Mouse (Mus musculus): ENCODE measurements around the gene Tcf7l2. TPM values are rescaled to one million over a fixed set of nuclear protein-coding genes. Genes with fewer than 3 reads are reported as not detected.

The Tcf7l2 gene
- polyA plus RNA-seq, 1 experiment = 10.9 TPM

DNA sequence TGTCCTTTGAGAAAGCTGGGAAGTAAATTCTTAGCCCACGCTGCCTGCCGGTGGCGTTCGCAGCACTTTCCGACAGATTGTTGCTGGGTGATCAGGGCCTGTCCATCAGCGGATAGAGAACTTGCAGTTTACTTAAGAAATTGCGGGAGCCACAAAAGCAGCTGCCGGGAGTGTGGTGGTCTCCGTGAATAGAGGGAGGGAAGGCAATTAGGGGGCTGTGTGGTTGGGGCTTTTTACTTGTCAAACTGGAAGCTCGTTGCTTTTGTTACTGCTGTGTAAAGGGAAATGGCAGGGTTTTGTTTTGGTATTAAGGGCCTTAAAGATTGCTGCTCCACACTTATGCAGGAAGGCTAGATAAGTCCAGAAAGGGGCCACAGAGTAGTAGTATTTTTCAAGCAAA is 155.0 kb downstream of the Tcf7l2 start:
- TF ChIP-seq GATA1 (IDR thresholded peaks at IDR 0.05; ENCODE audit: low read length) = no peak

DNA sequence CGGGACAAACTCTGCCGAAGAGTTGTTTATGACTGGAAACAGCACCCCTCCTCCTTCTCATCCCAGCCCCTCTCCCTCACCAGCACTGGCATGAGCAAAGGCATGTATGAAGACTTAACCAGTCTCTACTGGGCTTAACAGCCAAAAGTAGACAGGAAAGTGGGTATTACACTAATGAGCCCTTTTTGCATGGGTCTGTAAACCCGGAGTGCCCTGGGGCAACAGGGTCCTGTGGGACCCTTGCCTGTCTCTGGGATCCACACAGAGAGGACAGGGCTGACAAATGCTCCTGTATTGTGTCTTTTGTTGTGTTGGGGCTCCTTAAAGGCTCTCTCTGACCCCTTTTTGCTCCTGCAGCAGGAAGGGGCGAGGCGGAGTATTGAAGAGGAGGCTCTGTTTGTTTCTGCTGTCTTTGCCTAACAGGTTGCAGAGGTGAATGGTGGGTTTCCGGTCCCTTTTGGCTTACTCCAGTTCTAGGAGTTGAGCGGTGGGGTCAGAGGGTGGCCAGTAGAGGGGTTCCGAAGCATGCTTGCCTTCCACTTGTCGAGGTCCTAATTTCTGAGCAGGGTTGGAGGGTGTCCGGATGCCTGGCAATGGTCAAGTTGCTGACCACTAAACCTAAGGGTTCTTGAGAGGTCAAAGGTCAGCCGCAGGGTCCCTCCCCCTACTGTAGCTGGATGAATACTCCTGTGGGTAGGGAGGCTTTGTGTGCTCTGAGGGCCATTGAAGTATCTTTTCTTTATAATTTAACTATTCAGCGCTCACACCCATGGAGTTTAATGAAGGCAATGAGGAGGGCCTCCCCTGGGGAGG is 161.2 kb downstream of the Tcf7l2 start:
- TF ChIP-seq GATA1 (IDR thresholded peaks at IDR 0.05; ENCODE audit: low read length) = no peak

DNA sequence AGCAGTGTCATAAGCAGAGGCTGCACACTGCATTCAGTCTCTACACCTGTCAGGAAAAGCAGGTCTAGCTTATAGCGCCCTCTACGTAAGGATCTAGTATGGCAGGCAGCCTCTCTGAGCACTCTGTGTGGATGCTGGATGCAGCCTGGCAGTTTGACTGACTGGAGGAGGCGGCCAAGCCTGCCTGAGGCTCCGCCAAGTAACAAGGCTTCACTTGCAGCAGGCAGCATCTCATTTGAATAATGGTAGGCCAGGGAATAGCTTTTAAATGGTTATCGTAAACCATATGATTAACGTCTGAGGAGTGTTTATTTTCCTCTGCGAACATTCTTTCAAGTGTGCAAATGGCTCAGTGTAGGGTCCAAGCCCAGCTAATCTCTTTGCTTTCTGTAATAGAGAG is 167.4 kb downstream of the Tcf7l2 start:
- no peak for TF ChIP-seq GATA1 (IDR thresholded peaks at IDR 0.05; ENCODE audit: low read length)

DNA sequence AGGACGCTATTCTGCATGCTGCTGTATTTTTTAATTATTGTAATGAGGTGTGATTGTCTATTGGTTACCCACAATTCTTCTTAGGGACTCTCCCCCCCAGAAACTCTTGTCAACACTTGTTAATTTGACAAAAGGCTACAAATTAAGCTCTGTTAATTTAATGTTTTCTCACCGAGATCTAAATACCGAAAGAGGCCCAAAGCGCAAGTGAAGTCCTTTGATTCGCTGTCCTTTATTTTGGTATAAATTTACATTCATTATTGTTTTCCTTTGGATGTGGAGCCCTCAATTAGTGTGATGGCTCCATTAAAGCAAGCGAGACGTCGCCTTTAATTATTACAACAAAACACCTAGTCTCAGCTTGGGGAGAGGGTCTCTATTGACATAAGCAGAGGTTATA is 170.3 kb downstream of the Tcf7l2 start:
- TF ChIP-seq GATA1 (IDR thresholded peaks at IDR 0.05; ENCODE audit: low read length) = no peak

DNA sequence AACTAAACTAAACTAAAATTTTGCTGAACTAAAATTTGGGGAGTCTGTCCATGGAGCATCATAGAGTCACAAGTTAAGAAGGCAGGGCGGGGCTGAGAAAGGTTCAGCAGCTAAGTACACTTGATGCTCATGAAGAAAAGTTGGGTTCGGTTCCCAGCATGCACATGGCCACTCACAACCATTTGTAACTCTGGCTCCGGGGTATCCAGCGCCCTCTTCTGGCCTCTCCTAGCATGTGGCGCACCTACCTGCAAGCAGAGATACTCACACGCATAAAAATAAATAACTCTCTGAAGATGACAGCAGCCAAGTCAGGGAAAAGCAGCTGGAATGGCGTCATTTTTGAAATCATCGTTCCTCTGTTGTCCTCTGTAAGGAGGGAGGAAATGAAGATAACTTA is 171.2 kb downstream of the Tcf7l2 start:
- TF ChIP-seq GATA1 (IDR thresholded peaks at IDR 0.05; ENCODE audit: low read length) = no peak

DNA sequence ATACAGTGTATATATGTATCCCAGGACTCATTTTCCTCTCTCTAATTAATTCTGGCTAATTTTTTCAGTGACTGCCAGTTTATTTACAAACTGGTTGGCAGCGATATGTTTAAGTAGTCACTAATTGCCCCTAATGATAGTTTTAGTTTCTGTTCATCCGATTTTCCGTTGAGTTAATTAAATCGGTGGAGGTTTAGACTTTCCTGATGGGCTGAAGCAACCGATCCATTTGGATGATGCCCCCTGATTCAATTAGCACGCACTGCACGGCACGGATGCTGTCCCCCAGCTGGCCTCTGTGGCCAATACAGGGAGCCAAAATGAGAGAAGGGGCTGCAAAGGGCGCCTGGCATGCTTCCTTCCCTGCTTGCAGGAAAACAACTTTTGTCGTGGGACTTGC is 172.0 kb downstream of the Tcf7l2 start:
- TF ChIP-seq GATA1 (IDR thresholded peaks at IDR 0.05; ENCODE audit: low read length) = no peak

DNA sequence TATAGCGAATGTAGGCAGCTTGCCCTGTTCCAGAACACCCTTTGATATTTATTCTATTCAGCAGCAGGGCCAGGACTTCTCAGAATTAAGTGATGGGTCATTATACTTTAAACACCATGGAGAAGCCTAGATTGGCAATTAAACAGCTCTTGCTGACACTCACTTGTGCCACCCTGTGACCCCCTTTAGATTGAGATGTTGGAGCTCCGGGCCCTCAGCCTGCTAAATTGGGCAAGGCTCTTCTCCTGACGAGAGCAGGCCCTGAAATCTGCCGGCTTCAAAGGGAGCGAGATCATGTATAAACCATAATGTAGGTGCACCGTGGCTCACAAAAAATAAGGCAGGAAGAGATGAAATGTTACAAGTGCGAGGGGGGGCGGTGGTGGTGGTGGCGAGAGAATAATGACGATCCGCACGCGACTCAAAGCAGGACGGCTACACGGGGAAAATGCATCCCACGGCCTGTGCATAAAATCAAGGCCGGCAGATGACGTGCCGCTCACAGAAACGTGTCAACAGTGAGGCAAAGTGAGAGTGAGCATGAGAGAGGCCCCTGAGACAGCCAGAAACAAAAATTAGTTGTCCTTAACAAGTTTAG is 173.1 kb downstream of the Tcf7l2 start:
- no peak for TF ChIP-seq GATA1 (IDR thresholded peaks at IDR 0.05; ENCODE audit: low read length)

DNA sequence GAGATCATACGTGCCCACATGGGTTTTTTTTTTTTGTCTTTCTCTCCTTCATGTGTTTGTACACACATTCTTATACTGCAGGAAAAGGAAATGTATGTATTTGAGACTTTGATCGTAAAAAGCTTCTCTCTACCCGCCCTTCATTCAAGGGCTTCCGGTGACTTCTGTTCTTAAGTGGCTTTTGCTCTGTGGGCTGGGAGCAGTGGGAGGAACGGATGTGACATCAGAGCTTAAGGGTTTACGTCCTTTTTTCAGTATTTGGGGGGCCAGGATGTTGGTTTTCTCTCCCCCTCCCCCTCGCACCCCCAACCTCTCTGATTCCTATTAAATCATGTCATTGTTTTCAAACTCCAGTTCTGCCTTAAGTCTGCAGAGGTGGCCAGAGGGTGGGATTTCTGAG is 173.9 kb downstream of the Tcf7l2 start:
- no peak for TF ChIP-seq GATA1 (IDR thresholded peaks at IDR 0.05; ENCODE audit: low read length)

DNA sequence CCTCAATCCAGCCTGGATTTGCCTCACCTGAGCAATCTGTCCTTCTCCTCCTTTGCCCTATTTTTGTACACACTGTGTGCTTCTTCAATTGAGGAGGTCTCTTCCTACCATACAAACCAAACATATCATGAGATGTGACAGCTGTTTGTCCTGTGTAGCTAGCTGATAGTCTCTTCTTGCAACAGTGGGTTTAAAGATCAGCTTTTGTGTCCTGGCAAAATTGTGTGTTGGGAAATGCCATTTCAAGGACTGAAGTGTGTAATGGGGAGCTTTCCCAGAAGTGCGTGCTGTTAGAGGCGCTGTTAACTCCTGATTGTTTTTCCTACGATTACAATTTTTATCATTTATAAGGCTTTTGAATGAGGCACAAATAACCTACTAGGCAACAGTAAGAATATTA is 174.6 kb downstream of the Tcf7l2 start:
- TF ChIP-seq GATA1 (IDR thresholded peaks at IDR 0.05; ENCODE audit: low read length) = no peak

DNA sequence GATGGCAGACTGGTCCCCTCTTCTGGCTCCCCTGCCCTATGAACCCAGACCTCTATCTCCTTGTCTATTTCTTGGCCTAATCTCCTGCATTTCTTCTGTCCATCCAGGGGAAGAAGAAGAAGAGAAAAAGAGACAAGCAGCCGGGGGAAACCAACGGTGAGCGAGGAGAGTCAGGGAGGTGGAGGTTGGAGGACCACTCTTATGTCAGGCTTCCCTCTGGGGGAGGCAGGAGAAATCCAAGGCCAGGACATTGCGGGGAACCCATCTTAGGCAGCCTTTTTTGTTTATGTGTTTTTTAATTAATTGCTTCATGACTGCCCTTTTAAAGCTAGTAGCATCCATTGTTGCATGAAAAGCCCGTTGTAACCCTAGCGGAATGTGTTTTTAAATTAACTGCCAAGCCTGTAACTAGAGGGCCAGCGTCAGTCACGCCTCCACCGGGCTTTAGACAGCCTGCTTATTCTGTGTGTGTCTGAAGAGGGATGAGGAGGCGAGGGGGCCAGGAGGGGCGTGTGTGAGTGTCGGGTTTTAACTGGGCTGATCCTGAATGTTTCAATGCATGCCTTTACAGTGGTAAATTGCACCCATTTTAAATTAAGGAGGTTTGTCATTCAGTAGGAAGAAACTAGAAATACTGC is 182.3 kb downstream of the Tcf7l2 start:
- no peak for TF ChIP-seq GATA1 (IDR thresholded peaks at IDR 0.05; ENCODE audit: low read length)

DNA sequence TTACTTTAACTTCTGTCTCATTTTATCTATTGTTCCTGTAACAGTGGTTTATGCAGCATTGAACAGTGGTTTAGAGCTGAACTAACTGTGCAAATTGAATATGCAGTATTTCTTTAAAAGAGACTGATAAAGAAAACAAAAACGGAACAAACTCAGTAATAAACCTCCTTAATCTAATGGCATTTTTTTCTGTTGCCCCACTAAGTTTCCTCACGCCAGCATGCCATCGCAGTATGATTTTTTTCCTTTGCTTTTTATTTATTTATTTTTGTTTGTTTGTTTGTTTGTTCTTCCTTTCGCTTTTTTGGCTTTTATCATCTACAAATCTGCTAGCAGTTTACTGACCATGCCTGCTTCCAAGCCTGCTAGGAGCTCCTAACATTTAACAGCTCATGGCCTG is 183.2 kb downstream of the Tcf7l2 start:
- no peak for TF ChIP-seq GATA1 (IDR thresholded peaks at IDR 0.05; ENCODE audit: low read length)

DNA sequence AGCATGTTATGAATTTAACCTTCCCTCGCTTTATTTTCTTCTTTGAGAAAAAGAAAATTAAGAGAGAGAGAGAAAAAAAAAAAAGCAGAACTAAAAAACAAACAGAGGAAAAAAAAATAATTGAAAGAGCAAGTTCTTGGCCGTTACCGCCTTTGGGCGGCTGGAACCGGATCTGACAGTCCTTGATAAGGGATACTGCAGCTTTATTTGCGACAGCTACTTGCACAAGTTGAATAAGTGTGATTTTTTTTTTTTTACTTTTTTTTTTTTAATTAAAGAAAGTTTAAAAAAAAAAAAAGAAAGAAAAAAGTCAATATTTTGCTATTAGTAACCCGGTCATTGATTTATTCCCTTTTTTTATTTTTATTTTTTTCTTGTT is 183.8 kb downstream of the Tcf7l2 start:
- no peak for TF ChIP-seq GATA1 (IDR thresholded peaks at IDR 0.05; ENCODE audit: low read length)

DNA sequence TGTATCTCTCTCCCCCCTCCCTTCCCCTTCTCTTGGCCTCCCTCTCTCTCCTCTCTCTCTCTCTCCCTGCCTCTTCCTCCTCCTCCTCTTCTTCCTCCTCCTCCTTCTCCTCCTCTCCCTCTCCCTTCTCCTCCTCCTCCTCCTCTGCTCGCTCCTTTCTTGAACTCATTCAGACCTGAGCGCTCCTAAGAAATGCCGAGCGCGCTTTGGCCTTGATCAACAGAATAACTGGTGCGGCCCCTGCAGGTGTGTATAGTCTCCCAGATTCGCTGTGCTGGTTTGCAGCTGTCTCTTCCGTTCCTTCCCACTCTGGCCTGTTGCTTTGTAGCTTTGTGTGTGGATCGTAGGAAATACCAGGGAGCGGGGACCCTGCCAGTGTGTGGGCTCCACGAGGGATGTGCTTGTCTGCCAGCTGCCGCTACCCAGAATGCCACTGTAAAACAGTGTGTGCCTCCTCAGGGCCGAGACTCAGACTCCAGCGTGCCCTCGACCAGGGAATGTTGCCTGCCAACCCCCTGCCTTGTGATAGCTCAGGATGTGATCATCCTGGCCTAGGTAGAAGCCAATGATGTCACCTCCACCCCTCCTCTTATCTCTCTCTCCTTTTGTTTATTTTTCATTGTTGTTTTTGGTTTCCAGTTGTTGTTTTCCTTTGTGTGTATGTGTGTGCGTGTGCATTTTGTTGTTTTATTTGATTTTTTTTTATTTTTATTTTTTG is 184.3 kb downstream of the Tcf7l2 start:
- TF ChIP-seq GATA1 (IDR thresholded peaks at IDR 0.05; ENCODE audit: low read length) = no peak

DNA sequence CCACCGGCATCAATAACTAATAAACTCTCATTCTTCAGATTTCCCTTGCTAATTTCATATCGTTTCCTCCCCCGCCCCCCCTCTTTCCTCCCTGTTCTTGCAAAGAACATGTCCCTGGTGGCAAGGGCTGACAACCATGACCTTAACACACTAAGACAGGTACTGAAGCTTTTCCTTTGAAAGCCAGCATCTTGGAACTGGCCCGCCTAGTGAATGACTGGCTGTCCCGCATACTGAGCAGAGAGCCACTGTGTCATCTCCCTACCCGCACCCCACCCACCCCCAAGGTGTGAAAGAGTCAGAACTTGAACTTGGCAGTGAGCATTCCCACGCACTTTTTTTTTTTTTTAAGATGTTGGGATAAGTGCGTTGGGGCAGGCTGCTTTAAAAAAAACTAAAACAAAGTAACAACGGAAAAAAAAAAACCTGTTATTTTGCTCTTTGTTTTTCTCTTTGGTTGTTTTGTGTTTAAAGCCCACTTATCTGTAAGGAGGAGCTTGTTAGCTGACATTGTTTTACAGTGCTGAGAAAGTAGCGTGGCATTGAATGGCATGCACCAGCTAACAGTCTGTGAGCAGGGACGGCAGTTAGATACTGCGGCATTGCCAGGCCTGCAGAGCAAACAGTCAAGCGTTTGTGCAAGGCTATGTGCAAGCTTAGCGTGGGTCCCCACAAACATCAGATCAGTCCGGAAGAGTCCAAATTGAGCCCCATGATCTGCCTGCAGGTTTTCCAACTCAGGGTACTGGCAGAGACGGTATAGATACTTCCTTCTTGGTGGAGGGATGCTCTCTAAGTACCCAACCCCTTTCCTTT is 185.4 kb downstream of the Tcf7l2 start:
- TF ChIP-seq GATA1 (IDR thresholded peaks at IDR 0.05; ENCODE audit: low read length) = no peak

DNA sequence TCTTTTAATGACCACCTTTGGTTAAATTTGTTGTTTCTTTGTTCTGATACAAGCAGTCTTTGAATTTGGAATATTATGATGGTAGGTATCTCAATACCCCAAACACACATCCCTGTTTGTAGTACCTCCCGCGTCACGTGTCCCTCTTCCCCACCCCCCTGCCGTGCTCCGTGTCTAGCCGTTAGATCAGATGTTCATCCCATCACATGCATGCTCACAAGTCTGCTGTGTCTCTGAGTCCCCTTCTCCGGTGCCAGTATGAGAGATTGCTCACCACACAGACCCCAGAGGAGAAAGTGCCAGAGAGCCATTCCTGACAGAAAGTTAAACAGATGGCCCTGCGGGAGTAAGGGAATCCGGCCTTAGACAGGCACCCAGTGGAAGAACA is 186.0 kb downstream of the Tcf7l2 start:
- no peak for TF ChIP-seq GATA1 (IDR thresholded peaks at IDR 0.05; ENCODE audit: low read length)

All from G1E-ER4 (cell line).